Mouse (Mus musculus) embryonic fibroblast, embryonic 13.5 days (primary cell): ENCODE results near the gene Arhgap8.

ENCODE experiments used
- CTCF ChIP-seq: IDR thresholded peaks from 2 replicates; pipeline ENCODE4 v1.5.1; 2011; ENCODE audit warnings: mild to moderate bottlenecking, control low read depth, low read length, moderate library complexity, borderline replicate concordance; ENCODE audit not compliant: insufficient read depth
- POLR2A ChIP-seq: IDR thresholded peaks from 2 replicates; pipeline ENCODE4 v1.6.1; 2011; ENCODE audit warnings: low read depth, mild to moderate bottlenecking, control low read depth, low read length, moderate library complexity

GRCm38 (mm10) chr15:84700147-84700794 lies 19.6 kb upstream of the Arhgap8 start:
- TF ChIP-seq CTCF (peak; percentile 85), POLR2A (no peak)
